In the genomic region with DNA sequence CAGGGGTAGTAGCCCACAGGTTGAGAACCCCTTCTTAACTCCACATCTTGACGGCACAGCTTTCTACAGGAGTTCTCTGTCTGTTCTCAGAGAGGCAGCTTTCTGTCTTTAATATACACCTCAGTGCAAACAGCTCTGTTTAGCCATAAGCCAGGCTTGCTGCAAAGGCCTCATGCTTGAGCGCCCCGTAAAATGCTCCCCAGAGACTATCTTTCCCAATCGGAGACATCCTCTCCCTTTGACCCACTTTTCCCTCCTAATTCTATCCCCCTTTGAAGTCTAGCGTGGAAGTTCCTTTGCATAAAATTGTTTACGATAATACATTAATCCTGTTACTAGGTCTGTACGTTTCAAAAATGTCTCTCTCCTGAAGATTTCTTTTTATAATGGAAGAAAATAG, we compare ENCODE assay signal across 24 mouse cellular contexts.
A peak's percentile ranks its signal among the peaks of the same experiment; 100 is the strongest.
DNase-seq lines count a peak whose midpoint lies in the region; ATAC-seq lines count a peak whose summit lies in the region.
"Had no signal": no experiment of that assay in that cellular context is flagged by ENCODE, and none has a peak within 500 bp of the region (broad histone marks: within the 10 kb centered on the region; RNA-seq: fewer than 3 reads in every experiment).

No protein-coding gene starts in this region.

- ATAC-seq in midbrain, embryonic 14.5 days (ENCODE audit: low FRiP score, low TSS enrichment): no peak
- ATAC-seq: CD4-positive, CD25-positive, alpha-beta regulatory T cell, adult 4 months; inflammation-experienced regulatory T-cells, adult 6 months had no signal

- H3K4me1 ChIP-seq in midbrain, embryonic 14.5 days (ENCODE audit: control insufficient read depth, insufficient read depth, low read length): no peaks in the 10 kb centered on the region
- H3K4me1 ChIP-seq in midbrain, embryonic 10.5 days: no peaks in the 10 kb centered on the region
- H3K4me1 ChIP-seq: embryonic facial prominence, embryonic 12.5 days; forebrain, embryonic 12.5 days; heart, embryonic 12.5 days; hindbrain, embryonic 10.5 days had no signal

- H3K4me2 ChIP-seq in midbrain, embryonic 14.5 days (ENCODE audit: low read length): no peak overlapping the region
- H3K4me2 ChIP-seq: embryonic facial prominence, embryonic 12.5 days; forebrain, embryonic 12.5 days; heart, embryonic 12.5 days; hindbrain, embryonic 15.5 days had no signal

- DNase-seq in cerebellum, postnatal 10 days: peak; percentile 15 to 44
- no peak for DNase-seq in cerebellum, adult 11-12 months
- peak; percentile 61 for DNase-seq in heart, adult 11 months
- no peak for DNase-seq in heart, adult 9 months (ENCODE audit: low spot score in 2 of 2)
- peak; percentile 35 for DNase-seq in midbrain, embryonic 14.5 days
- DNase-seq in midbrain, embryonic 10.5 days (ENCODE audit: low spot score): no peak
- DNase-seq in retina, embryonic 14.5 days (ENCODE audit: low spot score): peak; percentile 62
- no peak for DNase-seq in urinary bladder, postnatal 10 days (ENCODE audit: low spot score)
- DNase-seq: adrenal gland, adult 8-10 months; adrenal gland, postnatal 36 days; B cell, adult 2 months; cerebellum, adult 18-20 months; cerebellum, adult 9-11 months; embryo, embryonic 11 days; gastrocnemius, postnatal 10 days; heart, adult 2 months had no signal

- WGBS in midbrain, embryonic 14.5 days: 42% methylated on average over 7 of the region's 7 CpGs
- 85% methylated on average over 7 of the region's 7 CpGs for WGBS in midbrain, embryonic 10.5 days

- no peaks in the 10 kb centered on the region for H3K36me3 ChIP-seq in midbrain, embryonic 14.5 days (ENCODE audit: control insufficient read depth, insufficient read depth, low read length)
- no peaks in the 10 kb centered on the region for H3K36me3 ChIP-seq in midbrain, embryonic 10.5 days
- H3K36me3 ChIP-seq: embryonic facial prominence, embryonic 12.5 days; forebrain, embryonic 12.5 days; G1E; heart, embryonic 12.5 days; hindbrain, embryonic 10.5 days; hindbrain, embryonic 15.5 days had no signal

- no peak overlapping the region for H3K4me3 ChIP-seq in midbrain, embryonic 14.5 days (replicated peaks; ENCODE audit: low read depth, low read length)
- no peak overlapping the region for H3K4me3 ChIP-seq in midbrain, embryonic 10.5 days
- H3K4me3 ChIP-seq: embryonic facial prominence, embryonic 12.5 days; forebrain, embryonic 12.5 days; heart, adult 2 months; heart, embryonic 12.5 days; hindbrain, embryonic 10.5 days; hindbrain, embryonic 15.5 days had no signal

- H3K27me3 ChIP-seq in midbrain, embryonic 14.5 days (ENCODE audit: control insufficient read depth, insufficient read depth, low read length): no peaks in the 10 kb centered on the region
- H3K27me3 ChIP-seq in midbrain, embryonic 10.5 days (ENCODE audit: low read depth, poor library complexity, severe bottlenecking): no peaks in the 10 kb centered on the region
- H3K27me3 ChIP-seq: embryonic facial prominence, embryonic 12.5 days; forebrain, embryonic 12.5 days; heart, embryonic 12.5 days; hindbrain, embryonic 15.5 days had no signal

- H3K9ac ChIP-seq in midbrain, embryonic 14.5 days (replicated peaks; ENCODE audit: low read length): no peak overlapping the region
- H3K9ac ChIP-seq: embryonic facial prominence, embryonic 12.5 days; forebrain, embryonic 12.5 days; heart, embryonic 12.5 days; hindbrain, embryonic 15.5 days had no signal

- H3K9me3 ChIP-seq in midbrain, embryonic 14.5 days (ENCODE audit: control insufficient read depth, low read length): no peaks in the 10 kb centered on the region
- no peaks in the 10 kb centered on the region for H3K9me3 ChIP-seq in midbrain, embryonic 10.5 days (replicated peaks)
- H3K9me3 ChIP-seq: embryonic facial prominence, embryonic 12.5 days; forebrain, embryonic 12.5 days; heart, embryonic 12.5 days; hindbrain, embryonic 10.5 days; hindbrain, embryonic 15.5 days had no signal

- no peak overlapping the region for H3K27ac ChIP-seq in midbrain, embryonic 14.5 days (replicated peaks; ENCODE audit: low read depth, low read length)
- no peak overlapping the region for H3K27ac ChIP-seq in midbrain, embryonic 10.5 days (replicated peaks)
- H3K27ac ChIP-seq: embryonic facial prominence, embryonic 12.5 days; forebrain, embryonic 12.5 days; heart, adult 2 months; hindbrain, embryonic 10.5 days; hindbrain, embryonic 15.5 days had no signal

Comparison
In these comparisons a context has a peak if more than half of its experiments do, and no peak if none do; other contexts are left out.
1. DNase-seq: peak in cerebellum, postnatal 10 days (2 of 2), heart, adult 11 months (single experiment), midbrain, embryonic 14.5 days (single experiment) and retina, embryonic 14.5 days (single experiment); none in cerebellum, adult 11-12 months (single experiment), heart, adult 9 months (0 of 2), midbrain, embryonic 10.5 days (single experiment) and urinary bladder, postnatal 10 days (single experiment).